Mouse (Mus musculus) heart, adult 2 months (tissue): ENCODE results near the gene Tex264.

Experiments
- CTCF ChIP-seq: fragments of 200-600 bp; IDR thresholded peaks from 2 replicates; pipeline ENCODE4 v1.8.1; 2022; ENCODE audit warnings: antibody characterized with exemption, mild to moderate bottlenecking, moderate library complexity
- POLR2A ChIP-seq: fragments of 200-500 bp; IDR thresholded peaks from 2 replicates; pipeline ENCODE4 v1.6.1; 2011; ENCODE audit warnings: mild to moderate bottlenecking, low read depth, low read length, control low read depth; ENCODE audit not compliant: insufficient read depth

DNA sequence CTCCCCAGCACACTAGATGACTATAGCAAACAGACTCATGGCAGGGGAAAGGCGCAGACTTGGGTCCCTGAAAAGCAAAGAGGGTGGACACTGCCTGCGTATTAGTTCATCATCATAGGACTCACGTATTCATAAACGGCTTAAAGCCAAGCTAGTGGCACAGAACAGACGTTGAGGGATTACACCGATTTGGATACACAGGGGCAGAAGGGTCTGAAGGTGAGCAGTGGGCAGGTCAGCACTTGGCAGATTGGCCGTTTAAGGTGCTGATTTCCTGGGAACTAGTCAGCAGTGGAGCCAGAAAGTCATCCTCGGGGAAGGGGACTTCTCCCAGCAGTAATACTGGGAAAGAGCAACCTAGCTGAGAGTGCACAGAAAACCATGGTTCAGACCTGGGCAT is 3.1 kb upstream of the Tex264 start:
- TF ChIP-seq CTCF (no peak), POLR2A (no peak)
